Mouse (Mus musculus): Measurements from ENCODE around the gene Atp7b.
A peak's percentile ranks its signal among the peaks of the same experiment; 100 is the strongest.

Atp7b gene

DNA sequence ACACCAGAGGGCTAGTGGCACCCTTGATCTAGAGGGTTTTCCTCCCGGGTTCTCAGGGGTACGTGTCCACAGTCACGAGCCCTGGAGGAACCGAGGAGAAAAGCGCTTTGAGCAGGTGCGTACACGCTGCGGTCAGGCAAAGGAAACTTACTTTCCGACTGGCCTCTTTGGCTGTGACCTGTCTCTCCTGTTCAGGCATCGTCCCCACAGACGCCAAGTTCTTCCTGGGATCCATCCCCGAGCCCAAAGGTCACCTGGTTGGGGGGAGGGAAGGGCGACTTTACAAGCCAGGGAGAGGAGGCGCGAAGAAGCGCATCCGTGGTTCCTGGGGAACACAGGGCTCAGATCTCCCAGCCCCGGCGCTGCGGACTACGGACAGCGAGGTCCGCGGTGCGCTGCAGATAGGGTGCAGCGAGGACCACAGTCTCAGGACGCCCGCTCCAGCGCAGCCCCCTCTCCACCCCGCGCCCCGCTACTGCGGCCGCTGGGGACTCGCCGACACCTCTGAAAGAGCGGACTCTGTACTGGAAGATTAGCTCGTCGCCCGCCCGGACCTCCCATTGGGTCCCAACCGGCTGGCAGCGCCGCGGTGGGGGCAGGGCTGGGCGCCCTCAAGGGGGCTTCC lies at the start of gene Atp7b:
TSS of gene Atp7b (minus strand) at position 485 of the 625 bp plus-strand sequence.
- DNase-seq (ENCODE audit: extremely low read depth, insufficient read length, low spot score) = no peak

DNA sequence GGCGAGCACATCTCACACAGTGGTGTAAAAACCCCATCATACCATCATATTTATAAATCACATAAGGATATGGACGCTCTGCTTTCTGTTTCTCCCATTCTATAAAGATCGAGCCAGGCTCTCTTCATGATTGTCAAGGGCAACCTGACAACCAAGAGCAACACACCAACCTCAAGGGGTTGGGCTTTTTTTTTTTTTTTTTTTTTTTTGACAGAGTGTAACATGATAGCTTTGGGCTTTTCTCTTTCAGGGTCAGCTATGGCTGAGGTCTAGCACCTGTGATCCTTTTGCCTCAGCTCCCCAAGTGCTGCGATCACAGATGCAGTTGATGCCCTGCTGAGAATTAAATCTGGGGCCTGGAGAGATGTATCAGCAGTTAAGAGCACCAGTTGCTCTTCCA lies 46.9 kb upstream of the Atp7b start:
- no peak for DNase-seq (ENCODE audit: extremely low read depth, insufficient read length, low spot score)

DNA sequence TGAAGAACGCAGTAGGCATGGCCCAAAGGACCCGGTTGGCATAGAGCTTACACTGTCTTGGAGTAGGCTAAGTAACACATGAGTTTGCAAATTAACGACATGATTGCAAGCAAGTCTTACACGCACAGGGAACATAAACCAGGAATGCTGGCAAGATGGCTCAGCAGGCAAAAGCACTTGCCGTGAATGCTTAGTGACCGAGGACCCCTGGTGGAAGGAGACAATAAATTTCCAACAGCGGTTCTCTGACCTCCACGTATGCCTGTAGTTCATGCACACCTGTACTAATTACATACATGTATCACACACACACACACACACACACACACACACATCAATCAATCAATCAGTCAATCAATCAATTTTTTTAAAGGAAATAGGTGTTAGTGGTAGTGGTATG lies 31.5 kb upstream of the Atp7b start:
- no peak for DNase-seq (ENCODE audit: extremely low read depth, insufficient read length, low spot score)

- no peak for DNase-seq (ENCODE audit: extremely low read depth, insufficient read length, low spot score)
Measured at GRCm38 (mm10) chr8:22089226-22089625, 29.1 kb upstream of the Atp7b start.

DNA sequence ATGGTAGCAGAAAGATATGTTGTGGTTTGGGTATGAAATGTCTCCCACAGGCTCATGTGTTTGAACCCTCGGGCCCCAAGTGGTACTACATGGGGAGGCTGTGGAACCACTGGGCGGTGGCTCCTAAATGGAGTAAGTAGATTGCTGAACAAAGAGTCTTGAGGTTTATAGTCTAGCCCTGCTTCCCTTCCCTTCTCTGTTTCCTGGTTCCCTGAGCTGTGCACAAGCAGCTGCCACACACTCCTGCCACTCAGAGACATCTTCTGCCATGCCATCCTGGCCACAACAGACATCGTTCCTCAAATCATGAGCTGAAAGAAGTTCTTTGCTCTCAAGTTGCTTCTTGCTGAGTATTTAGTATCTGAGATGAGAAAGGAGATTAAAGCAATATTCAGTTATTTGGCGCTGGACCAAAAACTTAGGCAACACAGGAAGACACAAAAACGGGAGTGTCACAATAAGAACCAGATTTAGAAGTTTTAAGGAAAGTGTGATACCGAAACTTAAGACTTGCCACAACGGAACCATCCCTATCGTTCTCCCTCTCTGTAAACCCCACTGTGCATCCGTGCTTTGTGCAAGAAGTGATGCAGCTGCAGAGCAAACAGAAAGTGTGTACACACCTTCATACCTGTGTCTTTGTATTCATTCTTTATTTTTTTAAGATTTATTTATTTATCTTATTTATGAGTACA lies 19.4 kb upstream of the Atp7b start:
- DNase-seq (ENCODE audit: extremely low read depth, insufficient read length, low spot score) = no peak

- DNase-seq (ENCODE audit: extremely low read depth, insufficient read length, low spot score) = no peak
Measured at GRCm38 (mm10) chr8:22061126-22061525, 1.0 kb upstream of the Atp7b start.

GRCm38 (mm10) chr8:22060446-22060889 lies 363 bp upstream of the Atp7b start, which contains the start of gene Alg11:
TSS of gene Alg11 (plus strand) at chr8:22060721.
- peak; percentile 85 for DNase-seq (ENCODE audit: extremely low read depth, insufficient read length, low spot score)

- DNase-seq (ENCODE audit: extremely low read depth, insufficient read length, low spot score) = no peak
Measured at GRCm38 (mm10) chr8:22059153-22059738, 859 bp downstream of the Atp7b start.

DNA sequence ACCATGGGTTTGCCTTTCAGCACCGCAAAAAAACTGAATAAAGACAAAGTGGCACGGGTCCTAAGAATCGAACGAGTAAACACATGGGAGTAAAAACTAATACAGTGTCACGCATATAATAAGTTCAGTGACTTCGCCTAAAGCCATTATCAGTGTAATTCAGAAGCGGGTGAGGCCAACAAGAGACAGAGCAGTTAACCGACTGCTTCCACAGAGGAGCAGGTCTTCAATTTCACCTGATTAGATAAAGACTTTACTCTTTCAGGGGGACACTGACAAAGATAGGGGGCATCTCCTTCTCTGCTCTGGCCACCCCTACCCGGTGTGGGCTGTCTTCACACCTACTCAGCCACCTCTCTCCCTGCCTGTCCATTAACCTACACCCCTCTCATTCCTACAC lies 1.7 kb downstream of the Atp7b start:
- no peak for DNase-seq (ENCODE audit: extremely low read depth, insufficient read length, low spot score)

GRCm38 (mm10) chr8:22056850-22057249 lies 3.3 kb downstream of the Atp7b start:
- DNase-seq (ENCODE audit: extremely low read depth, insufficient read length, low spot score) = no peak

DNA sequence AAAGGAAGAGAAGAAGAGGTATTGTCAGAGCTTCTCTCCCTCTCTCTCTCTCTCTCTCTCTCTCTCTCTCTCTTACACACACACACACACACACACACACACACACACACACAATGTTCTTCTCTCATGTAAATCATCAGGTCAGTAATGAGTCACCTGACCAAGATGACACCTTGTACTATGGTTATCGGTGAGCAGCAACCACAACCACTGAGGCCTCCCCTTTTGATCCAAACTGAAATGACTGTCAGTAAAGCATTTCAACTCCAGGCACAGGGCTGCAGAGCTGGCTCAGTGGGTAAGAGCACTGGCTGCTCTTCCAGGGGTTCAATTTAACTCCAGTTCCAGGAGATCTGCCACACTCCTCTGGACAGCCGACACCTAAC lies 4.6 kb downstream of the Atp7b start:
- no peak for DNase-seq (ENCODE audit: extremely low read depth, insufficient read length, low spot score)

DNA sequence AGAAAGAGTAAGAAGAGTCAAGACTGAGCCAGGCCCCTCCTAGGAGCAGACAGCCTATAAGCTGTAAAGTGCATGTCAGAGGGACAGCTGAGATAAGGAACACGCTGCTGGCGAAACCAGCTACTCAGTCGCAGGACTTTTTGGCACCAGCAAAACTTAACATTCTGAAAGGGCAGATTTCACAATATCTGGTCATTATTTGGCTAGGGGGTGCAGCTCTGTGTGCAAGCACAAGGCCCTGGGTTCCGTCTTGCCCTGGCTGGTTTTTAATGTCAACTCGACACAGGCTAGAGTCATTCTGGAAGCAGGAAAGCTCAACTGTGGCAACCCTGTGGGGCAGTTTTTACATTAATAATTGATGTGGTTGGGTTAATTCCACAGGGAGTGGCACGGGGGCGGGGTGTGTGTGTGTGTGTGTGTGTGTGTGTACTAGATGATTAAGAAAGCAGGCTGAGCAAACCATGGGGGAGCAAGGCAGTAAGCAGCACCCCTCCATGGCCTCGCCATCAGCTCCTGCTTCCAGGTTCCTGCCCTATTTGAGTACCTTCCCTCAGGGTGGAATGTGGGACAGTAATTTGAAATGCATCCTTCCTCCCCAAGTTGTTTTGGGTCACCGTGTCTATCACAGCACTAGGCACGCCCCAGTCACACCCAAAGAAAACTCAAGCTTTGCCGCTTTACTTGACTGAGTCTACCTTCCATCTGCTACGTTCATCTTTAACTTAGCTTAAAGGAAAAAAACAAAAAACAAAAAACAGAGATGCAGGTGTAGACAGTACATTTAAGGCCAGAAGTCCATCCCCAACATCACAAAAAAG lies 5.2 kb downstream of the Atp7b start:
- DNase-seq (ENCODE audit: extremely low read depth, insufficient read length, low spot score) = no peak

DNA sequence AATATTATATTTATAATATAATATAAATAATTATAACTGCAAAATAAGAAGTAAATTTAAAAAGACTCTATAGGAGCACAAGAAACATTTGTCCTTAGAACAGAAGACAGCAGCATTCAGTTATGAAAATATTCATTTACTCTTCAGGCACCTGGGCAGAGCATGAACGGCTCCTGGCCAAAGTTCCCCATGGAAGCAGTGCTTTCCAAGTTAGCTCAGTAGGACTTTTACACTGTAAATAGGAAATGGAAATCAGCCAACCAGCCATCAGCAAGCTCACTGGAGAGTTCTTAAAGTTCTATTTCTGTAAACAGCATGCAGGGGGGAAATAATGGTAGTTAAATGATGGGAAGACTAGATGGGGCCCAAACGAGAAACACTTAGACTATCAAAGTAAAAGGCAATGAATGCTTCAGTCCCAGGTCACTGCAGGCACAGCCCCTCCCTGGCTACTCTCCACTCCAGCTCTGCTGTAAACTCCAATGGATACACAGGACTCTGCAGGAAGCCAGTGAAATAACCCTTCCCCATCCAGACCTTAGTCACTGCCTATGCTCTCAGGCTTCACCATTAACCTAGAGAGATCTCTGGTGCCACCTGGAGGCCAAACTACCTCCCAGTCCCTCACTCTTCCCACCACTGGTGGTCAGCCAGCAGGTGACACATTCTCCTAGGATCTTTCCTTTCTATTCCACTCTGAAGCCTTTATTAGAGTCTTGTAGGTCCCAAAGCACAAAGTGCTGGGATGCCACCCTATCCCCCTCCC lies 12.2 kb downstream of the Atp7b start:
- peak; percentile 13 for DNase-seq (ENCODE audit: extremely low read depth, insufficient read length, low spot score)

DNA sequence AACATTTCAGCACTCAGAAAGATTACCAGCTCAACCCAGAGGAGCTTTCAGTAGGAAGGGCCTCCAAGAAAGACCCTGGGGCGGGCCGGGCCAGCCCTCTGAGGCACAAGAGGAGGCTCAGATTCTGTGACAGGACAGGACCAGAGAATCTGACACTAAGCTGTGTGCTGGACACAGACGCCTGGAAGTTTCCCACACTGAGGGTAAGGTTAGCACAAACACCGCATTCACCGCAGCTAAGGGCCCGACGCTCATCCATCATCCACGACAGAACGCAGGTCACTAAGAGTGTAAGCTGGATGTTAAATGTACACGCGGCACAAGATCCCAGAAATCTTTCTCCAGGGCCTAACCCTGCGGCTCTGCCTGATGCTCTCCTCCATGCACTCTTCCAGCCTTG lies 16.4 kb downstream of the Atp7b start:
- DNase-seq (ENCODE audit: extremely low read depth, insufficient read length, low spot score) = no peak

DNA sequence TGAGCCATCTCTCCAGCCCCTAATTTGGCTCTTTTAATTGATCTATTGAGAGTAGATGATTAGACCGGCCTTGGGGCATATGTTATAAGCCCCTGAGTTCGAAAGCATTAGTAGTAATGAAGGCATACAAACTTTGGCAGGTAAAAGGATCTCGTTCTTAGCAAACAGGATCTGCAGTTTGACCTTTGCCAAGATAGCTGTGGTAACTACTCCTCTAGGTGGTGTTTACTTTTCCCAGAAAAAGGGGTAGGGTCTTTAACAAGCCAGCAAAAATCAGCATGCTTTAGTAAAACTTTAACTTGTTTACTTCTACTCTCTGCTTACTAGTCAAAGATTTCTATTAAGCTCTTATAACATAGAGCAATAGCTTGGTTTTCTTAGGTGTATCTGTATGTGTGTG lies 17.6 kb downstream of the Atp7b start:
- DNase-seq (ENCODE audit: extremely low read depth, insufficient read length, low spot score) = no peak

- DNase-seq (ENCODE audit: extremely low read depth, insufficient read length, low spot score) = no peak
Measured at GRCm38 (mm10) chr8:22040153-22040509, 20.0 kb downstream of the Atp7b start.

DNA sequence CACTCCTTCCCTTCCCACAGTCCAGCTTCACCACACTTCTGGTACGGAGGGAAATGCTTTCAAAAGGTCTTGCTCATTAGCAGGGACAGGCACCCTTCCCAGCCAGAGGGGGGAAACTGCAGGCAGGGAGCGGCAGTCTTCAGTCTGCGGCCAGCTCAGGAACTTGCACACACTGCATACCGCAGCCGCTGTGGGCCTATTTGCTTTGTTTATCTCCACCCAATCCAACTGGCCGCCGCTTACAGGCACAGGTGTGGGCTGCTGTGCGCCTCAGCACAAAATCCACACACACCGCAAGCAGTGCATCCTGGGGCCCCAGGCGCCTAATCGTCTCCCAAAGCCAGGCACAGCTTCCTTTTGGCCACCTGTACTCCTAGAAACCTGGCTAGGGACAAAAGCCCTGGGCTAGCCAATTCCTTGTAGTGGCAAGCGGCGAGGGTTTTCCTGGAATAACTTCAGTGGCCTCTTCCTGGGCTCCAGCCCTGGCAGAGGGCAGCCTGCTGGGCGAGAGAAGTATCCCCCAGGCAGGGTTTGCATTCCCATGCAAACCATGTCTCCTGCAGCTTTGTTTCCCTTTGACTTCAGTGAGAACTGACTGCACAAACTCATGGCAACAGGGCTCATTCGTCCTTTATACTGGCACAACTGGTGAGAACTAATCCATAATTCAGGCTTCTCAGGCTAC lies 20.5 kb downstream of the Atp7b start:
- no peak for DNase-seq (ENCODE audit: extremely low read depth, insufficient read length, low spot score)

GRCm38 (mm10) chr8:22037022-22037421 lies 23.1 kb downstream of the Atp7b start:
- no peak for DNase-seq (ENCODE audit: extremely low read depth, insufficient read length, low spot score)

DNA sequence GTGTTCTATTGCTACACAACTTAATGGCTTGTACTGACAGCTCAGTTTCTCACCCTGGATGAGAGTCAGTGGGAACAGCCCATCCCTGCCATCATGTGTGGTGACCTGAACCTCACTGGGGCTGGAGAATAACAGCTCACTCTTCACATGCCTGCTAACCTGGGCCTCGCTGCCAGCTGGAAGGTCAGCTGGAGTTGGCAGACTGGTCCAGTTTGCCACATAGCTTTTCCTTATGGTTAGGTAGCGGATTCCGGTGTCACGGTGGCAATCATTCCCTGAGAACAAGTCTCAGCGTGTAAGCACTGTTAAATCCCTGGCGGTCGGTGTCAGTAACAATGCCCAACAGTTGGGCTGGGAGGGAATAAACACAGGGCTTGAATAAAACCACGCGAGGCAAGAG lies 24.0 kb downstream of the Atp7b start:
- no peak for DNase-seq (ENCODE audit: extremely low read depth, insufficient read length, low spot score)

GRCm38 (mm10) chr8:22030990-22031389 lies 29.1 kb downstream of the Atp7b start:
- no peak for DNase-seq (ENCODE audit: extremely low read depth, insufficient read length, low spot score)

Data from 3134 (cell line).